Mouse (Mus musculus) heart, postnatal 0 days (tissue): ENCODE data around the gene Uchl1.

Experiments
- CTCF ChIP-seq: IDR thresholded peaks from 2 replicates; pipeline ENCODE4 v1.5.1; 2016; ENCODE audit warnings: antibody characterized with exemption, control low read depth, low read depth
- EP300 ChIP-seq: IDR thresholded peaks from 2 replicates; pipeline ENCODE4 v1.6.1; 2016; ENCODE audit warnings: antibody characterized with exemption, low read depth

- TF ChIP-seq CTCF (no peak), EP300 (no peak)
Measured at GRCm38 (mm10) chr5:66712801-66713200, 36.9 kb downstream of the Uchl1 start.
